Mouse (Mus musculus) macrophage (primary cell): Measurements from ENCODE around the gene Dnajc6. TPM values are rescaled to one million over a fixed set of nuclear protein-coding genes. Genes with fewer than 3 reads are reported as not detected.

ENCODE experiments used
- H3K27ac ChIP-seq: fragments of 350-480 bp; formaldehyde crosslinking; 2 replicates; pipeline ENCODE4 v1.9.0; 2021
- H3K36me3 ChIP-seq: fragments of 350-480 bp; formaldehyde crosslinking; 2 replicates; pipeline ENCODE4 v1.9.0; 2021; ENCODE audit errors: inconsistent target
- H3K4me3 ChIP-seq: fragments of 350-480 bp; formaldehyde crosslinking; 2 replicates; pipeline ENCODE4 v1.9.0; 2021; ENCODE audit errors: inconsistent target
- H3K79me2 ChIP-seq: fragments of 350-480 bp; formaldehyde crosslinking; 2 replicates; pipeline ENCODE4 v1.9.0; 2021; ENCODE audit errors: inconsistent target
- WGBS: methylation state at CpG from one replicate; pipeline ENCODE4 v1.1.7; 2026; ENCODE audit warnings: inconsistent platforms; ENCODE audit not compliant: missing documents; 5-methylcytosine and 5-hydroxymethylcytosine counted together
- polyA plus RNA-seq: library from polyadenylated mRNA; stranded (reverse); fragments of 250-400 nt; gene quantifications from 3 replicates; pipeline ENCODE4 v1.2.4, GENCODE M21; 2018; ENCODE audit warnings: inconsistent platforms

Dnajc6 gene
- polyA plus RNA-seq, 1 experiment from 2014 or later, result not detected

- H3K4me3 ChIP-seq, result no peak overlapping the region
- no peaks in the 10 kb centered on the region for H3K79me2 ChIP-seq
- 36% methylated on average over 13 of the region's 13 CpGs for WGBS
- no peak overlapping the region for H3K27ac ChIP-seq
- H3K36me3 ChIP-seq, result no peaks in the 10 kb centered on the region
Measured at GRCm38 (mm10) chr4:101686227-101686810, 189.9 kb downstream of the Dnajc6 start.

- no peak overlapping the region for H3K4me3 ChIP-seq
- WGBS, result 95% methylated on average over 4 of the region's 4 CpGs
- H3K36me3 ChIP-seq, result no peaks in the 10 kb centered on the region
Measured at GRCm38 (mm10) chr4:101689241-101689640, 192.8 kb downstream of the Dnajc6 start.

GRCm38 (mm10) chr4:101689645-101690044 lies 193.2 kb downstream of the Dnajc6 start:
- 85% methylated on average over 5 of the region's 5 CpGs for WGBS
- no peaks in the 10 kb centered on the region for H3K36me3 ChIP-seq
- H3K27ac ChIP-seq, result no peak overlapping the region
- no peak overlapping the region for H3K4me3 ChIP-seq
- H3K79me2 ChIP-seq, result no peaks in the 10 kb centered on the region

More at GRCm38 (mm10) chr4:101689241-101689640, 192.8 kb downstream of the Dnajc6 start:
- H3K79me2 ChIP-seq, result no peaks in the 10 kb centered on the region
- H3K27ac ChIP-seq, result no peak overlapping the region

Other genes starting within 250 kb of the Dnajc6 start
- 98.9 to 118 TPM (median 106 TPM) in 3 replicates for gene Jak1, start 231.4 kb upstream of the Dnajc6 start, polyA plus RNA-seq
- 0.25 to 0.42 TPM (median 0.32 TPM) in 3 replicates for gene Ak4, start 77.4 kb upstream of the Dnajc6 start, polyA plus RNA-seq
- 83.0 to 128 TPM (median 109 TPM) in 3 replicates for gene Leprot, start 151.1 kb downstream of the Dnajc6 start, polyA plus RNA-seq
- not detected in 3 replicates for gene Lepr, start 220.8 kb downstream of the Dnajc6 start, polyA plus RNA-seq